Mouse (Mus musculus): ENCODE results near the gene Slc39a7. TPM values are rescaled to one million over a fixed set of nuclear protein-coding genes. Genes with fewer than 3 reads are reported as not detected.

The Slc39a7 gene
- 40.0 and 44.7 TPM in 2 replicates for polyA plus RNA-seq (2012; ENCODE audit: insufficient read depth, insufficient read length, missing spikeins)

GRCm38 (mm10) chr17:34031465-34032173 lies at the start of gene Slc39a7, which contains the start of gene Rxrb:
Slc39a7 (minus strand) TSS chr17:34031682.
Rxrb (plus strand) TSS chr17:34031812.
- Histone ChIP-seq H3K27ac (replicated peaks; ENCODE audit: low read depth, low read length) (peak within 1 kb of the TSS; percentile 85), H3K4me1 (ENCODE audit: control insufficient read depth, insufficient read depth, insufficient read length, low read length) (peaks cover 20% of the 10 kb centered on the region; the same call in 1 of the 2 replicates), H3K4me3 (ENCODE audit: insufficient read depth, low read depth, low read length) (peak within 1 kb of the TSS; percentile 88)

GRCm38 (mm10) chr17:34079621-34080020 lies 48.1 kb upstream of the Slc39a7 start:
- H3K27ac ChIP-seq (replicated peaks; ENCODE audit: low read depth, low read length): no peak overlapping the region
- no peak overlapping the region for H3K4me3 ChIP-seq (ENCODE audit: insufficient read depth, low read depth, low read length)
- no peaks in the 10 kb centered on the region for H3K4me1 ChIP-seq (ENCODE audit: control insufficient read depth, insufficient read depth, insufficient read length, low read length)

- H3K4me3 ChIP-seq (ENCODE audit: insufficient read depth, low read depth, low read length): no peak overlapping the region
- H3K4me1 ChIP-seq (ENCODE audit: control insufficient read depth, insufficient read depth, insufficient read length, low read length): no peaks in the 10 kb centered on the region
- no peak overlapping the region for H3K27ac ChIP-seq (replicated peaks; ENCODE audit: low read depth, low read length)
Observed at GRCm38 (mm10) chr17:34079002-34079401, 47.5 kb upstream of the Slc39a7 start.

GRCm38 (mm10) chr17:34078148-34078547 lies 46.7 kb upstream of the Slc39a7 start:
- Histone ChIP-seq H3K27ac (replicated peaks; ENCODE audit: low read depth, low read length) (no peak overlapping the region), H3K4me1 (ENCODE audit: control insufficient read depth, insufficient read depth, insufficient read length, low read length) (no peaks in the 10 kb centered on the region), H3K4me3 (ENCODE audit: insufficient read depth, low read depth, low read length) (no peak overlapping the region)

GRCm38 (mm10) chr17:34077549-34077948 lies 46.1 kb upstream of the Slc39a7 start:
- no peak overlapping the region for H3K4me3 ChIP-seq (ENCODE audit: insufficient read depth, low read depth, low read length)
- H3K27ac ChIP-seq (replicated peaks; ENCODE audit: low read depth, low read length): no peak overlapping the region
- no peaks in the 10 kb centered on the region for H3K4me1 ChIP-seq (ENCODE audit: control insufficient read depth, insufficient read depth, insufficient read length, low read length)

GRCm38 (mm10) chr17:34075271-34075670 lies 43.8 kb upstream of the Slc39a7 start:
- Histone ChIP-seq H3K4me1 (ENCODE audit: control insufficient read depth, insufficient read depth, insufficient read length, low read length) (no peaks in the 10 kb centered on the region), H3K4me3 (ENCODE audit: insufficient read depth, low read depth, low read length) (no peak overlapping the region), H3K27ac (replicated peaks; ENCODE audit: low read depth, low read length) (no peak overlapping the region)

GRCm38 (mm10) chr17:34072091-34072490 lies 40.6 kb upstream of the Slc39a7 start:
- no peak overlapping the region for H3K27ac ChIP-seq (replicated peaks; ENCODE audit: low read depth, low read length)
- no peak overlapping the region for H3K4me3 ChIP-seq (ENCODE audit: insufficient read depth, low read depth, low read length)
- no peaks in the 10 kb centered on the region for H3K4me1 ChIP-seq (ENCODE audit: control insufficient read depth, insufficient read depth, insufficient read length, low read length)

GRCm38 (mm10) chr17:34068864-34069263 lies 37.4 kb upstream of the Slc39a7 start:
- Histone ChIP-seq H3K4me3 (ENCODE audit: insufficient read depth, low read depth, low read length) (no peak overlapping the region), H3K4me1 (ENCODE audit: control insufficient read depth, insufficient read depth, insufficient read length, low read length) (no peaks in the 10 kb centered on the region), H3K27ac (replicated peaks; ENCODE audit: low read depth, low read length) (no peak overlapping the region)

- H3K27ac ChIP-seq (replicated peaks; ENCODE audit: low read depth, low read length): no peak overlapping the region
- no peak overlapping the region for H3K4me3 ChIP-seq (ENCODE audit: insufficient read depth, low read depth, low read length)
- no peaks in the 10 kb centered on the region for H3K4me1 ChIP-seq (ENCODE audit: control insufficient read depth, insufficient read depth, insufficient read length, low read length)
Observed at GRCm38 (mm10) chr17:34057224-34057623, 25.7 kb upstream of the Slc39a7 start.

GRCm38 (mm10) chr17:34047404-34048050 lies 16.0 kb upstream of the Slc39a7 start:
- H3K4me1 ChIP-seq (ENCODE audit: control insufficient read depth, insufficient read depth, insufficient read length, low read length): no peaks in the 10 kb centered on the region
- H3K4me3 ChIP-seq (ENCODE audit: insufficient read depth, low read depth, low read length): no peak overlapping the region
- no peak overlapping the region for H3K27ac ChIP-seq (replicated peaks; ENCODE audit: low read depth, low read length)

GRCm38 (mm10) chr17:34045941-34046340 lies 14.5 kb upstream of the Slc39a7 start:
- H3K27ac ChIP-seq (replicated peaks; ENCODE audit: low read depth, low read length): no peak overlapping the region
- H3K4me1 ChIP-seq (ENCODE audit: control insufficient read depth, insufficient read depth, insufficient read length, low read length): 0 out of 2 replicates have a peak, but pooled peaks cover 4% of the 10 kb centered on the region
- H3K4me3 ChIP-seq (ENCODE audit: insufficient read depth, low read depth, low read length): no peak overlapping the region

- Histone ChIP-seq H3K4me1 (ENCODE audit: control insufficient read depth, insufficient read depth, insufficient read length, low read length) (peaks cover 6% of the 10 kb centered on the region; the same call in 1 of the 2 replicates), H3K4me3 (ENCODE audit: insufficient read depth, low read depth, low read length) (no peak overlapping the region), H3K27ac (replicated peaks; ENCODE audit: low read depth, low read length) (no peak overlapping the region)
Observed at GRCm38 (mm10) chr17:34039562-34040450, 8.3 kb upstream of the Slc39a7 start.

- Histone ChIP-seq H3K4me1 (ENCODE audit: control insufficient read depth, insufficient read depth, insufficient read length, low read length) (peaks cover 6% of the 10 kb centered on the region; the same call in 1 of the 2 replicates), H3K4me3 (ENCODE audit: insufficient read depth, low read depth, low read length) (no peak within 1 kb of the TSS), H3K27ac (replicated peaks; ENCODE audit: low read depth, low read length) (no peak within 1 kb of the TSS)
Observed at GRCm38 (mm10) chr17:34038878-34039561, 7.5 kb upstream of the Slc39a7 start, which contains the start of gene Col11a2. Col11a2 (plus strand) TSS chr17:34039437.

- Histone ChIP-seq H3K27ac (replicated peaks; ENCODE audit: low read depth, low read length) (no peak overlapping the region), H3K4me1 (ENCODE audit: control insufficient read depth, insufficient read depth, insufficient read length, low read length) (peaks cover 6% of the 10 kb centered on the region; the same call in 1 of the 2 replicates), H3K4me3 (ENCODE audit: insufficient read depth, low read depth, low read length) (no peak overlapping the region)
Observed at GRCm38 (mm10) chr17:34038440-34038839, 7.0 kb upstream of the Slc39a7 start.

All from brown adipose tissue, adult 24 weeks (tissue).